Mouse (Mus musculus) midbrain, embryonic 16.5 days (tissue): ENCODE measurements around the gene Lrrtm4. TPM values are rescaled to one million over a fixed set of nuclear protein-coding genes. Genes with fewer than 3 reads are reported as not detected.

Experiments used
- ATAC-seq: fragments of 200-750 bp; cut with Nextera tagmentation; 2 replicates; pipeline ENCODE4 v1.8.0; 2017; ENCODE audit warnings: moderate TSS enrichment
- H3K27ac ChIP-seq: fragments of 300-500 bp; sonication (generic); 2 replicates; pipeline ENCODE4 v1.5.1; 2014; ENCODE audit warnings: mild to moderate bottlenecking, low read length, mixed read lengths
- H3K27me3 ChIP-seq: fragments of 300-500 bp; sonication (generic); 2 replicates; pipeline ENCODE4 v1.6.1; 2014; ENCODE audit warnings: low read depth, low read length, mixed read lengths; ENCODE audit not compliant: control insufficient read depth, insufficient read depth
- H3K36me3 ChIP-seq: fragments of 300-500 bp; sonication (generic); 2 replicates; pipeline ENCODE4 v1.6.1; 2014; ENCODE audit warnings: mild to moderate bottlenecking, low read length, moderate library complexity, mixed read lengths; ENCODE audit not compliant: control insufficient read depth, insufficient read depth
- H3K4me1 ChIP-seq: fragments of 300-500 bp; sonication (generic); 2 replicates; pipeline ENCODE4 v1.6.1; 2014; ENCODE audit warnings: mild to moderate bottlenecking, low read length, mixed read lengths; ENCODE audit not compliant: control insufficient read depth, insufficient read depth
- H3K4me2 ChIP-seq: fragments of 300-500 bp; sonication (generic); 2 replicates; pipeline ENCODE4 v1.6.1; 2014; ENCODE audit warnings: mild to moderate bottlenecking, low read length, mixed read lengths
- H3K4me3 ChIP-seq: fragments of 300-500 bp; sonication (generic); 2 replicates; pipeline ENCODE4 v1.5.1; 2014; ENCODE audit warnings: low read depth, mild to moderate bottlenecking, low read length, moderate library complexity, mixed read lengths
- H3K9ac ChIP-seq: fragments of 300-500 bp; sonication (generic); 2 replicates; pipeline ENCODE4 v1.6.1; 2014; ENCODE audit warnings: low read depth, low read length, mixed read lengths
- H3K9me3 ChIP-seq: fragments of 300-500 bp; sonication (generic); replicated peaks from 2 replicates; pipeline ENCODE4 v1.6.1; 2014; ENCODE audit warnings: mild to moderate bottlenecking, low read length, mixed read lengths; ENCODE audit not compliant: control insufficient read depth, poor library complexity, severe bottlenecking
- WGBS: fragments of 180-500 bp; shearing (Covaris S2); extraction: QIAGEN DNeasy Blood & Tissue Kit; methylation state at CpG from one replicate; pipeline ENCODE4 v1.1.7; 2014; 5-methylcytosine and 5-hydroxymethylcytosine counted together
- polyA plus RNA-seq: library from polyadenylated mRNA; unstranded; fragments of >200 nt; fragmentation: Nextera tagmentation; extraction: Ambion mirVana; gene quantifications from 2 replicates; pipeline ENCODE4 v1.2.1, GENCODE M21; 2015

Lrrtm4 gene
- polyA plus RNA-seq, 1 experiment from 2014 or later, result 21.9 TPM

- H3K4me2 ChIP-seq, result no peak overlapping the region
- H3K9me3 ChIP-seq, result no peaks in the 10 kb centered on the region
- no peaks in the 10 kb centered on the region for H3K36me3 ChIP-seq
- H3K4me3 ChIP-seq, result no peak overlapping the region
- ATAC-seq, result no peak
- no peak overlapping the region for H3K9ac ChIP-seq
- no peaks in the 10 kb centered on the region for H3K4me1 ChIP-seq
- no peaks in the 10 kb centered on the region for H3K27me3 ChIP-seq
- no peak overlapping the region for H3K27ac ChIP-seq
- 60% methylated on average over 2 of the region's 2 CpGs for WGBS
These were observed 685.5 kb downstream of the Lrrtm4 start for GRCm38 (mm10) chr6:80704183-80704582.

- no peaks in the 10 kb centered on the region for H3K9me3 ChIP-seq
- no peak for ATAC-seq
- H3K27ac ChIP-seq, result no peak overlapping the region
- no peak overlapping the region for H3K4me3 ChIP-seq
- 67% methylated on average over 5 of the region's 5 CpGs for WGBS
- H3K27me3 ChIP-seq, result no peaks in the 10 kb centered on the region
- H3K9ac ChIP-seq, result no peak overlapping the region
- H3K4me1 ChIP-seq, result no peaks in the 10 kb centered on the region
- no peak overlapping the region for H3K4me2 ChIP-seq
- H3K36me3 ChIP-seq, result no peaks in the 10 kb centered on the region
These were observed 701.8 kb downstream of the Lrrtm4 start for GRCm38 (mm10) chr6:80720468-80720867.

GRCm38 (mm10) chr6:80733416-80733815 lies 714.7 kb downstream of the Lrrtm4 start:
- Histone ChIP-seq H3K4me1 (no peaks in the 10 kb centered on the region), H3K27ac (no peak overlapping the region), H3K4me2 (no peak overlapping the region), H3K27me3 (no peaks in the 10 kb centered on the region), H3K9ac (no peak overlapping the region), H3K4me3 (no peak overlapping the region), H3K36me3 (no peaks in the 10 kb centered on the region), H3K9me3 (no peaks in the 10 kb centered on the region)
- ATAC-seq, result no peak
- 69% methylated on average over 3 of the region's 3 CpGs for WGBS

GRCm38 (mm10) chr6:80750769-80751168 lies 732.1 kb downstream of the Lrrtm4 start:
- H3K36me3 ChIP-seq, result no peaks in the 10 kb centered on the region
- no peak overlapping the region for H3K4me2 ChIP-seq
- ATAC-seq, result no peak
- WGBS, result 82% methylated on average over 2 of the region's 2 CpGs
- no peaks in the 10 kb centered on the region for H3K27me3 ChIP-seq
- H3K9ac ChIP-seq, result no peak overlapping the region
- no peak overlapping the region for H3K4me3 ChIP-seq
- no peaks in the 10 kb centered on the region for H3K9me3 ChIP-seq
- H3K27ac ChIP-seq, result no peak overlapping the region
- H3K4me1 ChIP-seq, result no peaks in the 10 kb centered on the region

GRCm38 (mm10) chr6:80760641-80761204 lies 742.0 kb downstream of the Lrrtm4 start:
- ATAC-seq, result no peak
- Histone ChIP-seq H3K9ac (no peak overlapping the region), H3K4me2 (no peak overlapping the region), H3K27ac (no peak overlapping the region), H3K27me3 (no peaks in the 10 kb centered on the region), H3K36me3 (no peaks in the 10 kb centered on the region), H3K9me3 (no peaks in the 10 kb centered on the region), H3K4me3 (no peak overlapping the region), H3K4me1 (no peaks in the 10 kb centered on the region)
- 88% methylated on average over 5 of the region's 5 CpGs for WGBS

- Histone ChIP-seq H3K27ac (no peak overlapping the region), H3K4me1 (no peaks in the 10 kb centered on the region), H3K4me2 (no peak overlapping the region), H3K27me3 (no peaks in the 10 kb centered on the region), H3K9ac (no peak overlapping the region), H3K9me3 (no peaks in the 10 kb centered on the region), H3K36me3 (no peaks in the 10 kb centered on the region), H3K4me3 (no peak overlapping the region)
- ATAC-seq, result no peak
These were observed 767.6 kb downstream of the Lrrtm4 start for GRCm38 (mm10) chr6:80786282-80786681.

GRCm38 (mm10) chr6:80823753-80824152 lies 805.1 kb downstream of the Lrrtm4 start:
- Histone ChIP-seq H3K4me1 (no peaks in the 10 kb centered on the region), H3K36me3 (no peaks in the 10 kb centered on the region), H3K9ac (no peak overlapping the region), H3K4me3 (no peak overlapping the region), H3K4me2 (no peak overlapping the region), H3K27ac (no peak overlapping the region), H3K9me3 (no peaks in the 10 kb centered on the region), H3K27me3 (no peaks in the 10 kb centered on the region)
- WGBS, result 89% methylated on average over 5 of the region's 5 CpGs
- ATAC-seq, result no peak

GRCm38 (mm10) chr6:80839784-80840183 lies 821.1 kb downstream of the Lrrtm4 start:
- Histone ChIP-seq H3K27ac (no peak overlapping the region), H3K4me1 (no peaks in the 10 kb centered on the region), H3K4me2 (no peak overlapping the region), H3K36me3 (no peaks in the 10 kb centered on the region), H3K4me3 (no peak overlapping the region), H3K27me3 (no peaks in the 10 kb centered on the region), H3K9ac (no peak overlapping the region), H3K9me3 (no peaks in the 10 kb centered on the region)
- ATAC-seq, result no peak
- WGBS, result 85% methylated on average over 2 of the region's 2 CpGs

GRCm38 (mm10) chr6:80845294-80845693 lies 826.6 kb downstream of the Lrrtm4 start:
- Histone ChIP-seq H3K9me3 (no peaks in the 10 kb centered on the region), H3K9ac (no peak overlapping the region), H3K36me3 (no peaks in the 10 kb centered on the region), H3K4me2 (no peak overlapping the region), H3K27me3 (no peaks in the 10 kb centered on the region), H3K4me1 (no peaks in the 10 kb centered on the region), H3K4me3 (no peak overlapping the region), H3K27ac (no peak overlapping the region)
- ATAC-seq, result no peak; the same call in 1 of the 2 replicates
- 79% methylated on average over 6 of the region's 6 CpGs for WGBS
